Mouse (Mus musculus) lung, adult 2 months (tissue): Measurements from ENCODE around the gene Gatd1. TPM values are rescaled to one million over a fixed set of nuclear protein-coding genes. Genes with fewer than 3 reads are reported as not detected.

ENCODE experiments used
- DNase-seq: peaks from one replicate; pipeline ENCODE4 v3.0.0; 2022
- H3K4me1 ChIP-seq: fragments of 200-500 bp; 2 replicates; pipeline ENCODE4 v1.6.1; 2011; ENCODE audit warnings: low read length; ENCODE audit not compliant: control insufficient read depth, insufficient read depth
- H3K4me3 ChIP-seq: fragments of 200-500 bp; replicated peaks from 2 replicates; pipeline ENCODE3; 2011; ENCODE audit warnings: low read depth, mild to moderate bottlenecking, control low read depth, low read length; ENCODE audit errors: extremely low read depth
- CTCF ChIP-seq: fragments of 200-500 bp; IDR thresholded peaks from 2 replicates; pipeline ENCODE4 v1.5.1; 2011; ENCODE audit warnings: mild to moderate bottlenecking, low read length, control low read depth; ENCODE audit not compliant: insufficient read depth
- POLR2A ChIP-seq: fragments of 200-500 bp; IDR thresholded peaks from 2 replicates; pipeline ENCODE4 v1.6.1; 2011; ENCODE audit warnings: low read depth, mild to moderate bottlenecking, control low read depth, low read length, borderline replicate concordance; ENCODE audit errors: extremely low read depth
- WGBS: fragments of 180-500 bp; shearing (Covaris S2); methylation state at CpG from one replicate; pipeline ENCODE4 v1.1.7; 2018; 5-methylcytosine and 5-hydroxymethylcytosine counted together
- polyA plus RNA-seq: library from polyadenylated mRNA; depleted of rRNA; stranded (reverse); fragments of >200 nt; gene quantifications from 2 replicates; pipeline ENCODE4 v1.2.3, GENCODE M21; 2012; rRNA removed

Gene Gatd1
- 57.1 and 64.8 TPM in 2 replicates for polyA plus RNA-seq

GRCm38 (mm10) chr7:141413809-141414584, at the start of gene Gatd1:
Gatd1 (minus strand) TSS chr7:141414136.
- TF ChIP-seq CTCF: no peak
- peak; percentile 94; the same call in 1 of the 2 replicates for TF ChIP-seq POLR2A
- Histone ChIP-seq H3K4me3 (peak within 1 kb of the TSS; percentile 81), H3K4me1 (peaks cover 4% of the 10 kb centered on the region)
- under 1% methylated on average over 53 of the region's 56 CpGs for WGBS
- DNase-seq: peak; percentile 98

- WGBS: 11% methylated on average over 5 of the region's 5 CpGs
- no peak; the same call in 1 of the 2 replicates for TF ChIP-seq POLR2A
- TF ChIP-seq CTCF: no peak
- peaks cover 36% of the 10 kb centered on the region for H3K4me1 ChIP-seq
- peak overlapping the region; percentile 85 for H3K4me3 ChIP-seq
- DNase-seq: peak; percentile 79
Observed at GRCm38 (mm10) chr7:141462333-141462821, 48.4 kb upstream of the Gatd1 start.

- Histone ChIP-seq H3K4me1 (peaks cover 35% of the 10 kb centered on the region), H3K4me3 (peak overlapping the region; percentile 85)
- 2% methylated on average over 58 of the region's 59 CpGs for WGBS
- DNase-seq: peak; percentile 62
- TF ChIP-seq POLR2A: peak; percentile 60; the same call in 1 of the 2 replicates
- no peak for TF ChIP-seq CTCF
Observed at GRCm38 (mm10) chr7:141461521-141462332, 47.8 kb upstream of the Gatd1 start.

- Histone ChIP-seq H3K4me3 (peak within 1 kb of the TSS; percentile 85), H3K4me1 (peaks cover 34% of the 10 kb centered on the region)
- peak; percentile 71 for DNase-seq
- TF ChIP-seq POLR2A (peak; percentile 76; the same call in 1 of the 2 replicates), CTCF (no peak)
- 33% methylated on average over 15 of the region's 15 CpGs for WGBS
Observed at GRCm38 (mm10) chr7:141460391-141461113, 46.6 kb upstream of the Gatd1 start, which contains the start of gene Cracr2b. Cracr2b (plus strand) TSS chr7:141461094.

- H3K4me1 ChIP-seq: peaks cover 30% of the 10 kb centered on the region
- peak; percentile 27 for DNase-seq
- TF ChIP-seq CTCF (no peak), POLR2A (no peak)
- 42% methylated on average over 5 of the region's 5 CpGs for WGBS
- H3K4me3 ChIP-seq: no peak overlapping the region
Observed at GRCm38 (mm10) chr7:141460001-141460390, 46.1 kb upstream of the Gatd1 start.

GRCm38 (mm10) chr7:141459301-141459711, 45.4 kb upstream of the Gatd1 start:
- Histone ChIP-seq H3K4me3 (no peak overlapping the region), H3K4me1 (peaks cover 29% of the 10 kb centered on the region)
- 87% methylated on average over 17 of the region's 17 CpGs for WGBS
- TF ChIP-seq CTCF (no peak), POLR2A (no peak; the same call in 1 of the 2 replicates)
- no peak for DNase-seq

GRCm38 (mm10) chr7:141458661-141459060, 44.7 kb upstream of the Gatd1 start:
- no peak for TF ChIP-seq CTCF
- no peak for TF ChIP-seq POLR2A
- Histone ChIP-seq H3K4me1 (peaks cover 28% of the 10 kb centered on the region), H3K4me3 (no peak overlapping the region)
- DNase-seq: no peak
- 89% methylated on average over 11 of the region's 11 CpGs for WGBS

- Histone ChIP-seq H3K4me3 (no peak overlapping the region), H3K4me1 (peaks cover 23% of the 10 kb centered on the region)
- WGBS: 77% methylated on average over 15 of the region's 15 CpGs
- DNase-seq: peak; percentile 53
- TF ChIP-seq CTCF: peak; percentile 67
- TF ChIP-seq POLR2A: no peak
Observed at GRCm38 (mm10) chr7:141457986-141458660, 44.2 kb upstream of the Gatd1 start.
